Mouse (Mus musculus) liver, embryonic 14.5 days (tissue): Measurements from ENCODE around the gene Prf1.

Experiments used
- CTCF ChIP-seq: IDR thresholded peaks from 2 replicates; pipeline ENCODE4 v1.5.1; 2016; ENCODE audit warnings: antibody characterized with exemption, low read depth, control low read depth
- EP300 ChIP-seq: IDR thresholded peaks from 2 replicates; pipeline ENCODE4 v1.6.1; 2016; ENCODE audit warnings: antibody characterized with exemption, low read depth

DNA sequence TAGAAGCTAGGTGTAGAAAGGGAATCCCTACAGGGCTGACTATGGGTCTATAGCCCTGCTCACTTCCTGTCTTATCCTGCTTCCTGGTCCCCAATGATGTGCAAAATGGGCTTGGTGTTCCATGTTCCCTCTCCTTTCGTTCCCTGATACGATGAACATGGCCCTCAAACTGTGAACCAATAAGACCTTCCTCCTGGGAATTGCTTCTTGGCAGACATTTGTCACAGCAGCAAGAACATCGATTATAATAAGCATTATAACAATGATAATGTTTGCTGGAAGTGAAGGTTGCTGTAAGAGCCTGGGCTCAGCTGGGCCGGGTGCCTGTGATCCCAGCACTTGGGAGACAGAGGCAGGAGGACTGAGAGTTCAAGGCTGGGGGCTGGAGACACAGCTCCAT lies 13.3 kb upstream of the Prf1 start:
- TF ChIP-seq CTCF (no peak), EP300 (no peak)
